Mouse (Mus musculus) T-cell, adult 2 months (primary cell): ENCODE measurements around the gene 5730596B20Rik.

Experiments used
- DNase-seq: peaks from one replicate; pipeline ENCODE4 v3.0.0; 2022; ENCODE audit warnings: low spot score

Gene 5730596B20Rik

GRCm38 (mm10) chr6:52225612-52226568 lies 48.6 kb downstream of the 5730596B20Rik start:
- DNase-seq: no peak

GRCm38 (mm10) chr6:52226569-52227257 lies 49.4 kb downstream of the 5730596B20Rik start:
- DNase-seq: no peak

GRCm38 (mm10) chr6:52227470-52228222 lies 50.3 kb downstream of the 5730596B20Rik start:
- DNase-seq: no peak

- no peak for DNase-seq
Measured at GRCm38 (mm10) chr6:52228475-52229465, 51.5 kb downstream of the 5730596B20Rik start.

DNA sequence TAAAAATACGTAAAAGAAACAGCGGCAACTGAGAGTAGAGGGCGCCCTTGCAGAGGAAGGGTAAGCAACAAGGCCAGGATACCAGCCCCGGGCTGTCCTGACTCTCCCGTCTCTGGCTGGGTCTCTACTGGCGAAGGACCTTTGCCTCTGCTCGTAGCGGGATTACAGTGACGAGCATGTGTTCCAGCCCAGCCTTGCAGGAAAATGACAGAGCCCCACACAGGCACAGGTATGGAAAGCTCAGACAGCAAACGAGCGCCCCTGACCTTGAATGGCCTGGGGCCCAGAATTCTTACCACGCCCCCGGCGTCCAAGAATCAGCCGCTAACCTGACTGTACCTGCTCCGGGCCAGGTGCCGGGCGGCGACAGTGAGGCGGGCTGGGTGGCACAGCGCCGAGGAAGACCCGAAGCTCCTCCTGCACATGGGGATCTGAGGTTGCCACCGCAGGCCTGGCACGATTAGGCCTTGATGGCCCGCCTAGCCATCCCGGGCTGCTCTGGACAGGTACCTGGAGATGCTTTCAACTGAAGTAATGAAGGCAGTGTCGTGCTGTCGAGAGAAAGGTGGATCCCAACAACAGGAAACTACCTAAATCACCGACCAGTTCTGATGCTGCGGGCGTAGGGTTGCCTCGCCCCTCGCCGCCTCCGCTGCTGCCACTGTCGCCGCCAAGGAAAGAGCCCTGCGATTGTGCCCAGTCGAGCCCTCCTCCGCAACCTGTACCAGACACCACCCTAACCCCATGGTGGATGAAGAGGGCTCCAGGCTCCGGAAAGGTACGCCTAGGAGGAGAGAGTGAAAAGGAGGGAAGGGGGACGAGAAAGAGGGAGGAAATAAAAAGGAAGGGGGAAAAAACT lies 52.5 kb downstream of the 5730596B20Rik start:
- no peak for DNase-seq
